7 mouse cellular contexts compared by ENCODE assay signal in the genomic region with DNA sequence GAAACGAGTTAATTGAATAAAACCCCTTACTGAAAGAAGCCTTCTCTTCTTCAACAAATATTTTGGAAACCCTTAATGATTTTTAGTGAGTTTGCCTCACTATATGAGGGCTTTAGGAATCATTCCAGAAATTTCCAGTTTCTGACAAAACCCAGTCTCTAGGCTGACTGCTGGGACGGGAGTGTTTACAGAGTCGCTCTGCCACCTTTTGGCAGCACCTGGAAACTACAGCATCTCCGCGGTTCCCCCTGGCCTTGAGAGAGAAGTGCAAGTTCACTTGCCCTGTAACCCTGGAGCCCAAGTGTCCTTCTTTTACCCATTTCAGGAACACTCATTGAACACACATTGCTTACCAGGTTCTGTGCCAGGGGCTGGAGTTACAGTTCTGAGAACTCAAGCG.
DNase-seq lines count a peak whose midpoint lies in the region; ATAC-seq and TF ChIP-seq lines count a peak whose summit lies in the region.

No protein-coding gene starts in this region.

- intact Hi-C loops in left cerebral cortex, postnatal 4 days (cut with DNase I): loop anchor here (5.0 kb wide), 1 partner anchor 243 kb away; no protein-coding TSS in a partner anchor
- intact Hi-C loops in left cerebral cortex, postnatal 36 days (cut with DNase I): loop anchor here (2.0 kb wide), 1 partner anchor 244 kb away; no protein-coding TSS in a partner anchor

- no peak overlapping the region for H3K4me3 ChIP-seq in MEL (ENCODE audit: control insufficient read depth in 1 of 2, insufficient read depth in 1 of 2, low read depth in 2 of 2, low read length in 2 of 2)

- no peak for TF ChIP-seq EP300 in MEL (IDR thresholded peaks at IDR 0.05; ENCODE audit: low read depth in 1 of 2, low read length in 2 of 2)

- H3K27ac ChIP-seq in MEL (ENCODE audit: control insufficient read depth, low read depth, low read length): no peak overlapping the region

- peak; percentile 38 for DNase-seq in left cerebral cortex, postnatal 4 days
- no peak for DNase-seq in left cerebral cortex, postnatal 36 days (ENCODE audit: low spot score in 2 of 2)
- DNase-seq in MEL (ENCODE audit: low read depth, low spot score): peak; percentile 28
- DNase-seq in adrenal gland, postnatal 36 days: peak; percentile 44 to 45
- peak; percentile 9 for DNase-seq in gastrocnemius, postnatal 25 days
- DNase-seq in lung, postnatal 4 days: peak; percentile 19 to 28

- H3K27me3 ChIP-seq in MEL (ENCODE audit: control insufficient read depth in 1 of 2, insufficient read depth in 2 of 2, low read length in 2 of 2): no peaks in the 10 kb centered on the region

- no peaks in the 10 kb centered on the region for H3K36me3 ChIP-seq in MEL (ENCODE audit: control insufficient read depth in 1 of 2, insufficient read depth in 2 of 2, low read length in 2 of 2)

- no peak overlapping the region for H3K9ac ChIP-seq in MEL (ENCODE audit: control insufficient read depth, low read depth, low read length, poor library complexity, severe bottlenecking)

- no peaks in the 10 kb centered on the region for H3K79me2 ChIP-seq in MEL (ENCODE audit: control insufficient read depth, insufficient read depth, low read length, poor library complexity)

- no peaks in the 10 kb centered on the region for H3K4me1 ChIP-seq in MEL (ENCODE audit: control insufficient read depth in 1 of 2, insufficient read depth in 2 of 2, low read length in 2 of 2)

- no peak for ATAC-seq in megakaryocyte, adult 5-6 weeks (ENCODE audit: poor library complexity, severe bottlenecking)

- peak; percentile 23 to 67 (median 63); a peak in 5 of 6 replicates for TF ChIP-seq CTCF in MEL (IDR thresholded peaks at IDR 0.05 in 2 of 3, conservative IDR thresholded peaks at IDR 0.05 in 1 of 3; ENCODE audit: control insufficient read depth in 1 of 3, insufficient read depth in 1 of 3, low read depth in 2 of 3, low read length in 3 of 3, poor library complexity in 1 of 3, severe bottlenecking in 1 of 3)

- peak; percentile 71 for TF ChIP-seq RAD21 in MEL (IDR thresholded peaks at IDR 0.05; ENCODE audit: low read depth, low read length)

- TF ChIP-seq POLR2A in MEL (IDR thresholded peaks at IDR 0.05; ENCODE audit: control insufficient read depth in 1 of 2, insufficient read depth in 1 of 2, low read depth in 1 of 2, low read length in 2 of 2, poor library complexity in 1 of 2): no peak

- H3K9me3 ChIP-seq in MEL (replicated peaks; ENCODE audit: insufficient read depth, low read length): no peaks in the 10 kb centered on the region

TF ChIP-seq in MEL, 35 proteins besides CTCF, POLR2A, EP300 and RAD21:
- TF ChIP-seq SMC3 (IDR thresholded peaks at IDR 0.05; ENCODE audit: low read depth, low read length) (peak; percentile 78), MYC (IDR thresholded peaks at IDR 0.05; ENCODE audit: low read depth, low read length) (no peak), POLR2AphosphoS2 (IDR thresholded peaks at IDR 0.05; ENCODE audit: low read length) (no peak), ZC3H11A (IDR thresholded peaks at IDR 0.05; ENCODE audit: low read depth, low read length) (peak; percentile 58), ETS1 (IDR thresholded peaks at IDR 0.05; ENCODE audit: low read depth, low read length) (no peak), JUND (IDR thresholded peaks at IDR 0.05; ENCODE audit: low read depth, low read length) (no peak)

Comparison
In these comparisons a context has a peak if more than half of its experiments do, and no peak if none do; other contexts are left out.
1. DNase-seq: peak in left cerebral cortex, postnatal 4 days (single experiment), MEL (single experiment), adrenal gland, postnatal 36 days (2 of 2), gastrocnemius, postnatal 25 days (single experiment) and lung, postnatal 4 days (2 of 2); none in left cerebral cortex, postnatal 36 days (0 of 2).